Mouse (Mus musculus) hematopoietic stem cell, adult 5-6 weeks (primary cell): ENCODE results near the gene Atf7ip. TPM values are rescaled to one million over a fixed set of nuclear protein-coding genes. Genes with fewer than 3 reads are reported as not detected.

ENCODE experiments used
- ATAC-seq, 2 experiments: fragments of 125-278 bp in 1 of 2; replicated peaks in 1 of 2; 2 replicates each; pipeline ENCODE4 v1.8.0; 2016 to 2017; ENCODE audit warnings: inconsistent platforms in 2 of 2, mild to moderate bottlenecking in 2 of 2, moderate number of reproducible peaks in 2 of 2, low read depth in 1 of 2, moderate TSS enrichment in 1 of 2; ENCODE audit not compliant: low FRiP score in 2 of 2, poor library complexity in 2 of 2, severe bottlenecking in 2 of 2, insufficient read depth in 1 of 2, low TSS enrichment in 1 of 2
- total RNA-seq: library from RNA; stranded (forward); fragments of 172-1452, 232-1000 nt; gene quantifications from 2 replicates; pipeline ENCODE4 v1.2.3, GENCODE M21; 2017

Atf7ip gene
- total RNA-seq, 1 experiment from 2014 or later: 59.3 TPM

DNA sequence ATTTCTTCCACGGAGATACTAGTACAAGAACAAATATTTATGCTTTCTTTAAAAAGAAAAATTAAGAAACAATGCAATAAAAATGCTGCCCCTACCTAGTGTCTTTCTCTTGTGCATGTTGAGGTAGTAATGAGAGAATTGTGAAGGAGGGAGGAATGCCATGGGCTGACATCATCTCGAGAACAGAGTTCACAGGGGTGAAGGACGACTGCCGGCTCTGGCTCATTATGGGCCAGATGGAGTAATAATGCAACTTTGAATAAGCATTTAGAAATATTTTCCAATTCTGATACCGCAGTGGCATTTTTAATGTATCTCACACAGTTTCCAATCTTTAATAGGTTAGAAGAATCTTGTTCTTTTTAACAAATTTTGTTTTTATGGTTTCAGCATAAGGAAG lies 60.0 kb downstream of the Atf7ip start:
- ATAC-seq: no peak

DNA sequence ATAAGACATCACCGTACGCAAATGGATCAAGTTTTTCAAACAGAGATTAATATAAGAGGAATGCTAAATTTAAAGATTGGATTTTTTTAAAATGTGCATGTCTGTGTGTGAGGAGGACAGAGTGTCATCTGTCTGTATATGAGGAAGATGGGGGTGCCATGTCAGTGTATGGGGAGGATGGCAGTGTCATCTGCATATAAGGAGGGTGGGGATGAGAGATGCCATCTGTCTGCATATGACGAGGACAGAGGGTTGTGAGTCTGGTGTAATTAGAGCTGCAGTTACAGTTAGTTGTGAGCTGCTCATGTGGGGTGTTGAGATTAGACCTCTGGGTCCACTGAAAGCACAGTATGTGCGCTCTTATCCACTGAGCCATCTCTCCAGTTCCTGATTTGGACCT lies 84.8 kb downstream of the Atf7ip start:
- ATAC-seq: no peak

DNA sequence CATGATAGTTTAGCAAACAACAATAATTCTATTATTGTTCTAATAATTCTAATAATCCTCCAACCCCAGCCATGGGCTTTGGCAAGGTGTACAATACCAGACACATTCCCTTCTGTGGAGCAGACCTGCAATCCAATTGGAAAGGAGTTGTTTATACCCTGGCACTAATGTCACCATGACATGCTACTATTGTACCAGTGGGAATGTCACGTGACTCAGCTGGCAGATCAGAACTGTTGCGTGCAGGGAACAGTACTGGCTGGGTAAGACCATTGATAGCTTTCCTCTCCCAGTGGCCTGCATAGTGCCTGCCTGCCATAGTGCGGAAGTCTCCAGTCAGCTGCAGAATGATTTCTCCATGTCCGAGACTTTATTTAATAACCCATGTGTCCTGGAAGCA lies 88.6 kb downstream of the Atf7ip start:
- ATAC-seq: no peak

DNA sequence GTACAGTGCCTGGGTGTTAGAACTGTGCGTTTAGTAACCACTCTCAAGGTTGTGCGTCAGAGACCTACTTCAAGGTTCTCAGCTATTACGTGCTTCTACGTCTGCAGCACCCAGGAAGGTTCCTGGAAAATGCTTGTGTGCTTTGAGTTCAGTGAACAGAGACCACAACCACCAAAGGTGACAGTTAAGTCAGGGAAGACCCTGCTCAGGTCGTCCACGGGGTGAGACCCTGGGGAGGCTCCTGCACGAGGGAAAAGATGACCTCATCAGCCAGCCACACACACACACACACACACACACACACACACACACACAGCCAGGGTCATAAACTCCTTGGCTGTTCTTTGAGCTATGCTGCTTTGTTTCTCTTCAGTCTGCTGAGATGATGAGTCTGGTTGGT lies 96.6 kb downstream of the Atf7ip start:
- no peak for ATAC-seq

DNA sequence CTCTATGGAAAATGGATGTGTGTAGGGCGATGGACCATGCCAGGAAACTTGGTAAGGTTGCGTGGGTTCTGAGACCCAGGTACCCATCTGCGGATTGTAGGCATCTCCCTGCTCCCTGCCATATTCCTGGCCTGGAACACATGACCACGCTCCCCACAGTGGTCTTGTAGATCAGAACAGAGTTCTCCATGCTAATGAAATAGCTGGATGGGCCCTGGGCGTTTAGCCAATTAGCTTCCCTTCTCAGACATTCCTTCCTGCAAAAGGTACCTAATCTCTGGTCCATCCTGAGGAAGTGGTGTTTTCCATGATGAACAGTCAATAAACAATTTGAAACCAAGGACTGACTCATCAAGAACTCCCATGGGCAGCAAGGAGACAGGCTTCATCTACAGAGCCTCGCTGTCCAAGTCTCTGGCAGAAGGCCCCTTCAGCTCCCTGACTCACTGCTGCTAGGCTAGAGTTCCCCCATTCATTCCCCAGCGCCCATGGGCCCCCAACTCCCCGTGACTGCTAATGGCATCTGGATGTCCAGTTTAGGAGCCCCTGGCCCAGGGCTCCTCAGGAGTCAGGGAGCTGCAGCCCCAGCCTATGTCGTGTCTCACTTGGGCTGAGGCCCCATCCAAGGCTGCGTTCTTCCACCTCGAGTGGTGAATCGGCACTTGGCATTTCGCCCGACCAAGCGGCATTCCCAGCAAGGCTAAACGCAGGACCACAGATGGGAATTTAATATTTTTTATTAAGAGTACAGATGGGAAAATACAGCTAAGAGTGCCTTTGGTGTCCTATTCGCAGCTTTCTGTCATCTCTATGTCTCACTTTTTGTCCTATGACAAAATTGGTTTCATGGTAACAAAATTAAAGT lies 105.6 kb downstream of the Atf7ip start:
- no peak for ATAC-seq

DNA sequence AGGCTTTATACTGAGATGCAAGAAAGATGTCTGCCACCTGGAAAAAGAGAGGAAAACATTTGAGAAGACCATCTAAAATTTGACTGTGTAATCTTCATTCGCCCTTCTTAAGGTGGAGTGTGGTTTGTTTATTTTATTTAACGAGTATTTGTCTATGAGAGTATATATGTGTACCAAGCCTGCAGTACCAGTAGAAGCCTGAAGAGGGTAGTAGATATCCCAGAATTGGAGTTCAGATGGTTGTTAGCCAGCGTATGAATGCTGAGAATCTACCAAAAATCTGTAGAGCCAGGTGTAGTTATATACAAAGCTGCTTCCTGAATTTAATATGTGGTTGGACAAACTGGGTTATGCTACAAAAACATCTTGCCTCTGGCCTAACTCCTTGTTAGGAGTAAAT lies 106.3 kb downstream of the Atf7ip start:
- ATAC-seq: 0 out of 4 replicates have a peak, but pooled peaks of 1 of the 2 experiments have one; percentile 10

DNA sequence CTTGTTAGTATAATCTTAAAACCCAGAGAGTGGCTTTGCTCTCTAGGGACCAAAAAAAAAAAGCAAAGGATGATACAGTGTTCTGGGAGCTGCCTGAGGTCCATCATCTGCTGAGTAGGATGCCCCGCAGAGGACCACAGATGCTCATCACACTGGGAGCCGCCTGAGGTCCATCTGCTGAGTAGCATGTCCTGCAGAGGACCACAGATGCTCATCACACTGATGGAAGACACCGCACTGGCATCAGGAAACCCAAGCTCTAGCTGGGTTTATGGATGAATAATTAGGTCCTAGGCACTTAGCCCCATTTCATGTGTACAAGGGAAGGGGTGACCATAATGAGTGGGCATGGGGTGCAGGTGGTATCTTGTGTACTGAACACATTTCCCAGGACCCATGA lies 108.2 kb downstream of the Atf7ip start:
- no peak for ATAC-seq

DNA sequence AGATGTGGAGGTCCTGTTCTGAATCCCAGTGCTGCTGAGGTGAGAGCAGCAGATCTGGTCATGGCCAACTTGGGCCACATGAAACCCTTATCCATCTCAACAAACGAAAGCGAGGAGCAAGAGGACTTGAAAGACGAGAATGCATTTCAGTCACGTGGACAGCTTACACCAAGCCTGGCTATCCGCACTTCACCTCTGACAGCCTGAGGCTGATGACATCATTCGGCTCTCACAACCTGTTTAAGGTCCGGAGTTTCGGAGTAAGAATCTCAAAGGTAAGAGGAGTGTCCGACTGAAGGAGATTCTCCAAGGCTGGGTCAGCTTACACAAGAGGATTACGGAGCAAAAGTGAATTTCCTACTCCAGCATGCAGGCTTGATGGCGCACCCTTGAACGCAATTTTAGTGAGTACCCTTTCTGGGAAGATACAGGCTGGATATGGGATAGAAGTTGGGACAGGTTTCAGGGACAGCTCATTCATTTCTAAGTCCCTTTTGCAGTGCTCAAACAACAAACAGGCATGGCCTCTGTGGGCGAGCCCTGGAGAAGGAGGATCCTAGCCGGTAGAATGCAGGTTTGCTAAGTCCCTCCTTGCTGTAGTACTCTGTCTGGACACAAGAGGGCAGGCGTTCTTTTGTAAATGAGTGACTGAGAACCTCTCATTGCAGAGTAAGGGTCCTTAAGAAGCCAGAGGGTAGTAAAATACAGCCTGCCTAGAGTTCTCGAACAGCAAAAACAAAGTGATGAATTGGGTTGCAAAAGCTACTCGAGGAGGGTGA lies 114.6 kb downstream of the Atf7ip start:
- ATAC-seq: peak; percentile 69 to 81

DNA sequence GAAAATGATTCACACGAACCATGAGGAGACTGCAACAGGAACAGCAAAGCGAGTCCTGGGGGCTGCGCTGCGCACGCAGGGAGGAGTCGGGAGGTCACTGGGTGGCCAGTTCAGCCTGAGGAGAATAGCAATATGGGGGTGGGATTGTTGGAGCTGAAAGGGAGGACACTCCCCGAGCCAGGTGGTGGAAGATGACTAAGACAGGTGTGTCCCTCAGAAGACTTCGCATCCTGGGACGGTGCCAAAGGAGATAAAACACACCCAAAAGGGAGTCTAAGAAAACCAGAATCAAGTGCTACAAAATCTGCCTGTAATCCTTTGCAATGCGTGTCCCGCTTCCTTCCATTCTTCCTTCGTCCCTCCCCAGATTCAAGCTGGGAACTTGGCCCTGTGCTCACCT lies 119.5 kb downstream of the Atf7ip start:
- no peak for ATAC-seq

DNA sequence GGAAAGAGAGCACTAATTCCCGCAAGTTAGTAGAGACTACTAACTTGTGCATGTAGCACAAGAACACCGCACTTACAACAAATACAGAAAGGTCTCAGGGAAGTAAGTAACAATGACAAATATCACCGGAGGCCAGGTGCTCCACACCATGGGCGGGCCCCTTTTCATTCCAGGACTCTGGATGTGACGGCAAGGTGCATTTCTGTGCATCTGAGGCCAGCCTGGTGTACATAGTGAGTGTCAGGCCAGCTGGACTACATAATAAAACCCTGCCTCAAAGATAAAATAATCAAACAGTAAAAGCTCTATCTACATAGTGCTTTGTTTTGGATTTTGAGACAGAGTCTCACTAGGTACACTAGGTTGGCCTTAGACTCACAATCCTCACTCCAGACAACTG lies 123.7 kb downstream of the Atf7ip start:
- ATAC-seq: no peak

DNA sequence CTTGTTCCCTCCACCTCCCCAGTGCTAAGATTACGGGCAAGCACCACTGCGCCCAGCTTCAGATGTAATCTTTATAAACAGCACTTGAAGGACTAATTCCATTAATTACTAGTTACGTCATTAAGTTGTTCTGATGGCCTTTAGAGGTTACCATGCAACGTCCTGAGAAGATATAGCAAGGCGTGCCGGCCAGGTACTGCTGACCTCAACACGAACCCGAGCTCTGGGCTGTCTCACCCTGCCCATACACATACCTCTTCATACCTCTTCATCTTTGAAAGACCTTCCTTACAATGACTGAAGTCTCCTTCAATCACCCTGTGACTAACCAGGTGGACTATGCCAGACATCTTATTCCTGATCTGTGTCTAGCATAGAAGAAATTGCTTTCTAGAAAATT lies 125.6 kb downstream of the Atf7ip start:
- ATAC-seq: no peak

DNA sequence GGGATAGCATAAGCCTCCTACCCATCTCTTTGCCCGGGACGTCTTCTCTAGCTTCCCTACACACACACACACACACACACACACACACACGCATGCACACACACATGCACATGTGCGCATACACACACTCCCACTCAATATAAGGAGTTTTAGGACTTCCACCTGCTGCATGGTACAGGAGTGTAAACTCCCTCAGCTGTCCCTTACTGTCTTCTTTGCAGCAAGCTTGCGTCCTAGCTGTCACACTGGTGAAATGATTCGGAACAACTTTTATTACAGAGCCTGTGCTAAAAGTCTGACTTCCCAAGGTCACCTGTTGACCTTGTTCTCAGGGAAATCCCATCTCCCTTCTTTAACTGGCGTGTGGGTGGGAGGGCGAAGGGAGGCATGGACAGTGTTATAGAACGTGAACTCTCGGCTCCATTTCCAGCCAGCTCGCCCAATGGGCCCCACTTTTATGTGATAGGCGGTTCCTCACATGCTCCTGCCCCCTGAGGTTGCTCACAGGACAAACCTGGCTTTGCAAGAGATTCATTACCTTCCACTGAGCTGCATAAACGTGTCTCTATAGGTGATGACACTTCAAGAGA lies 126.1 kb downstream of the Atf7ip start:
- ATAC-seq: no peak

DNA sequence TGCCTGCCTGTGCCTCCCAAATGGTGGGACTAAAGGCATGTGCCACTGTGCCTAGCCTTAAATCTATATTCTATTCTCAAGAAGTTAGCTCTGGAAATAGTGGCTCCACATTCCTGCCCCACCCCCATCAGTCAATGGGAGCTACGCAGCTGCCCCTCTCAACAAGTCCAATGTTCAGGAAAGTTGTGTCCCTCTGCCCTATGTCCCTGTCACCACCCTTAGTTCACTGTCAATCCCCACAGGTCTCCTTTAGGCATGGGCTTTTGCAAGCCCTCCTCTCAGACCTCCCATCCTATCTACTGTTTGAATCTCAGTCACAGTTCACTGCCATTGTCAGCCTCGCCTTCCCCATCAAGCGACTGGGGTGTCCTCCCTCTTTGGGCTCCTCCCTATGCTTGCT lies 127.2 kb downstream of the Atf7ip start:
- ATAC-seq: no peak

DNA sequence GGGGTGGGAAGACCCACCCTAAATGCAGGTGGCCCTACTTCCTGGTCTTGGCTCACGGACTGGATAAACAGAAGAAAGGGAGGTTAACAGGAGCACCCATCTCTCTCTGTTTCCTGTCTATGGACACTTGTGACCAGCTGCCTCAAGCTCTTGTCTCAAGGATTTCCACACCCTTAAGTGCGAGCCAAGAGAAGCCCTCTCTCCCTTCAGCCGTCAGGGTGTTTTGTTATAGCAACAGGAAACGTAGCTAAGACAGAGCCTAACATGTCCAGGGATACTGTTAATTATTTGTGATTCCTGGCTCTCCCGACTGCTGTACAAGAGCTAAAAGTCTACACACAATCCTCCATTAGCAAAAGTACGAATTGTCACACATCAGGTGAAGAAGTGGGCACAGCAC lies 127.8 kb downstream of the Atf7ip start:
- no peak for ATAC-seq

DNA sequence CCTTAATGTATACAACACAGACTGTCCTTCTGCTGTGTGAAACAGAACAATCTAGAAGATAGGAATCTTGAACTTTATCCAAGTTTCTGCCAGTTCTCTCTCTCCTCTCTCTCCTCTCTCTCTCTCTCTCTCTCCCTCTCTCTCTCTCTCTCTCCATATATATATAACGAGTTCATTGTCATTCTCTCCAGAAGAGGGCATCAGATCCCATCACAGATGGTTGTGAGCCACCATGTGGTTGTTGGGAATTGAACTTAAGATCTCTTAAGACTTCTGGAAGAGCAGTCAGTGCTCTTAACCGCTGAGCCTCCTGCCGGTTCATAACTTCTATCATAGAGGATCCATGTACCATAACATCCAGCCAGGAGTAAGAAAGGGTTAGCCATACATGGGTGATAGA lies 129.0 kb downstream of the Atf7ip start:
- no peak for ATAC-seq

DNA sequence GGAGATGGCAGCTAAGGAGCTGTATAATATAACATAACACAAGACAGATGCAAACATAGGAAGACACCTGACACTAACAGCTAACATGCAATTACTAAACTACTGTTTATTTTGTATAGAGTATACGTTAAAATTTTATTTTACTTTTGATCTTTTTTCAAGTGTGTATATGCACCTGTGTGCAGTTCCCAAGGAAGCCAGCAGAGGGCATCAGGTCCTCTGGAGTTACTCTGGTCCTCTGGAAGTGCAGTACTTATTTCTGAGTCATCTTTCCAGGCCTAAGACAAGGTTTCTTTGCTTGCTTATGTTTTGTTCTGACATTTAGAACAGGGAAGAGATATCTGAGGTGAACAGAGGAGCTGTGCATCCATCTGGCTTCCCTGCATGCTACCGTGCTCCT lies 138.2 kb downstream of the Atf7ip start:
- ATAC-seq: no peak; a peak in 1 of 4 replicates

DNA sequence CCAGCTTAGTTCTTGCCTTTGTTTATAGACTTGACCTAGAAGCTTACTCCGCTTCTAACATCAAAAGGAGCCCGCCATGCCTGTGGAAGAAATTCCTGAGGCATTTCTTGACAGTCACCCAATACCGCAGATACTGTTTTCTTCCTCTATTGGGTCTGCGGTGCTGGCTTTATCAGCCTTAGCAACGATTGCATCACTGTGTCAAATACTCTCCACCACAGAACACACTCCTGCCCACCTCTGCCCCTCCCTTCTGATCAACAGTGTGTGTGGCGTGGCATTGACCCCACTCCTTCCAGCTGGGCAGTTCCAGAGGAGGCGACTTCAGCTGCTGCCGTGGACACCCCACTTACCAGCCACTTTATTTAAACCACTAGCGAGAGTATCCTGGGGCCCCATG lies 139.8 kb downstream of the Atf7ip start:
- ATAC-seq: peak in 1 of 2 experiments; percentile 58; a peak in 1 of 4 replicates

DNA sequence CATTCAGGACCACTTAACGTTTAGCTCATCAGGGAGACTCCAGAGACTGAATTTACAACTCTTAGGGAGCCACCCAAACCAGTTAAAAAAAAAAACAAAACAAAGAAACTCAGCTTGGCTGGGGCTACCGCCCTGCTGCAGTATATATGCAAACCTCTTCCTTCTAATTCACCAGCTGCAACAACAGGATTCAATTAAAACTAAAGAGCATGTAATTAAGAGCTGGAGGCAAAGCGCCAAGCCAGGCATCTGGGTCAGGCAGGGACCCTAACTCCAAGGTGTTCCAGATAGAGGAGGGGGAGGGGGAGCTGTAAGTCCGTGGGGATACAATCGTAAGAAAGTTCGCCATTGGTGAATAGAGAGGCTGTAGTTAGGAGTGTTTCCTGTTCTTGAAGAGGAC lies 140.2 kb downstream of the Atf7ip start:
- no peak for ATAC-seq
